Mouse (Mus musculus) heart, embryonic 16.5 days (tissue): ENCODE data around the gene Mfsd2a. TPM values are rescaled to one million over a fixed set of nuclear protein-coding genes. Genes with fewer than 3 reads are reported as not detected.
"Not testable (repeated sequence)": the region's sequence is repeated elsewhere in the genome, so short reads cannot be mapped to it uniquely, and the experiment has no call there.

ENCODE experiments used
- ATAC-seq: fragments of 200-750 bp; cut with Nextera tagmentation; replicated peaks from 2 replicates; pipeline ENCODE4 v1.8.0; 2017; ENCODE audit warnings: moderate number of reproducible peaks; ENCODE audit not compliant: insufficient read depth, low FRiP score; ENCODE audit errors: extremely low read depth
- H3K27ac ChIP-seq: fragments of 300-500 bp; sonication (generic); 2 replicates; pipeline ENCODE4 v1.5.1; 2014; ENCODE audit warnings: mild to moderate bottlenecking, low read length, control low read depth, moderate library complexity
- H3K27me3 ChIP-seq: fragments of 300-500 bp; sonication (generic); 2 replicates; pipeline ENCODE4 v1.6.1; 2014; ENCODE audit warnings: low read length, mixed read lengths; ENCODE audit not compliant: control insufficient read depth, insufficient read depth
- H3K36me3 ChIP-seq: fragments of 300-500 bp; sonication (generic); 2 replicates; pipeline ENCODE4 v1.6.1; 2014; ENCODE audit not compliant: control insufficient read depth, insufficient read depth
- H3K4me1 ChIP-seq: fragments of 300-500 bp; sonication (generic); 2 replicates; pipeline ENCODE4 v1.6.1; 2014; ENCODE audit warnings: low read length, mixed read lengths; ENCODE audit not compliant: control insufficient read depth, insufficient read depth
- H3K4me2 ChIP-seq: fragments of 300-500 bp; sonication (generic); 2 replicates; pipeline ENCODE4 v1.6.1; 2014; ENCODE audit warnings: low read depth, mild to moderate bottlenecking, control low read depth, low read length
- H3K4me3 ChIP-seq: fragments of 300-500 bp; sonication (generic); 2 replicates; pipeline ENCODE4 v1.5.1; 2014; ENCODE audit warnings: mild to moderate bottlenecking, control low read depth, low read length
- H3K9ac ChIP-seq: fragments of 300-500 bp; sonication (generic); 2 replicates; pipeline ENCODE4 v1.6.1; 2014; ENCODE audit warnings: low read length, control low read depth
- H3K9me3 ChIP-seq: fragments of 300-500 bp; sonication (generic); replicated peaks from 2 replicates; pipeline ENCODE4 v1.6.1; 2016; ENCODE audit warnings: low read length; ENCODE audit not compliant: control insufficient read depth
- WGBS: fragments of 180-500 bp; shearing (Covaris S2); extraction: QIAGEN DNeasy Blood & Tissue Kit; methylation state at CpG from one replicate; pipeline ENCODE4 v1.1.7; 2014; 5-methylcytosine and 5-hydroxymethylcytosine counted together
- polyA plus RNA-seq: library from polyadenylated mRNA; unstranded; fragments of >200 nt; fragmentation: Nextera tagmentation; extraction: Ambion mirVana; gene quantifications from 2 replicates; pipeline ENCODE4 v1.2.1, GENCODE M21; 2015

Mfsd2a gene
- polyA plus RNA-seq, 1 experiment from 2014 or later, result 0.80 TPM

DNA sequence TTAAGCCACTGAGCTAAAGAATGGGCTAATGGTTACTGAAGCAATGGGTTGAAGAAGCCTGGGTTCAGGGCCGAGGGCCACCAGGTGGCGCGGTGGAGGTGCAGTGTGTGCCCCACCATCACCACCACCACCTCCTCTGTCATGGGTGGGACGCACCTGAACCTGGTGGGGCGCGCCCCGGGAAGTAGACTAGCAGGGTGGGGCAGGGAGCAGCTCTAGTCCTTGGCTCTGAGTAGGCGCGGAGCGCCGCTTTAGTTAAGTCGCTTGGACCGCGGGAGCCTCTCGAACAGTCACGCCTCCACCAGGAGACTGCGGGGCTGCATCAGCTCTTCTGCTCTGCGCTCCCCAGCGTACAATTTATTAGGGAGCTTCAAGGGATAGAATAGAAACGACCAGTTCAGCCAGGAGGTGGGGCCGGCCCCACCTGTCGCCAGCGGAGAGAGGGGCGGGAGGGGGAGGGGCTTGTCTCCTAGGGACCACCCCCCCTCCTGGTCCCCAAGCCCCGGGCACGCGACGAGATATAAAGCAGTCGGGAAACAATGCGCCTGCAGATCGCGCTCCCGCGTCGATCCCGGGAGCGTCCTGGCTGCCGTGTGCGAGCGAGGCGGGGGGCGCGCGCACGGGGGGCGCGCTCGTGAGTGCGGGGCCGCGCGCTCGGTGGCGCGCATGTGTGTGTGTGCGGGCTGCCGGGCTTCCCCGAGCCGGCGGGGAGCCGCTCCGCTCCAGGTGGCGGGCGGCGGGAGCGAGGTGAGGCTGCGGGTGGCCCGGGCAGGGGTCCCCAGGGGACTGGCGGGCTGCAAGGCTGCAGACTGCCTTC is 34.6 kb upstream of the Mfsd2a start, which contains the start of gene Mycl:
Gene Mycl (plus strand): TSS at position 249 of the 817 bp plus-strand sequence.
- WGBS, result under 1% methylated on average over 68 of the region's 69 CpGs
- Histone ChIP-seq H3K4me2 (peak within 1 kb of the TSS; percentile 100), H3K27ac (no peak within 1 kb of the TSS), H3K9me3 (no peaks in the 10 kb centered on the region; the same call in 1 of the 2 replicates), H3K9ac (peak within 1 kb of the TSS; percentile 73), H3K27me3 (peaks cover 42% of the 10 kb centered on the region), H3K4me3 (peak within 1 kb of the TSS; percentile 76), H3K36me3 (no peaks in the 10 kb centered on the region), H3K4me1 (peaks cover 6% of the 10 kb centered on the region)
- peak; percentile 72 for ATAC-seq

- WGBS, result 62% methylated on average over 3 of the region's 3 CpGs
- ATAC-seq, result no peak
- Histone ChIP-seq H3K27ac (no peak overlapping the region), H3K4me1 (peaks cover 6% of the 10 kb centered on the region), H3K9me3 (no peaks in the 10 kb centered on the region; the same call in 1 of the 2 replicates), H3K4me2 (no peak overlapping the region), H3K9ac (no peak overlapping the region), H3K27me3 (peaks cover 11% of the 10 kb centered on the region), H3K36me3 (no peaks in the 10 kb centered on the region), H3K4me3 (no peak overlapping the region)
These were observed 31.3 kb upstream of the Mfsd2a start for GRCm38 (mm10) chr4:122992276-122992675.

DNA sequence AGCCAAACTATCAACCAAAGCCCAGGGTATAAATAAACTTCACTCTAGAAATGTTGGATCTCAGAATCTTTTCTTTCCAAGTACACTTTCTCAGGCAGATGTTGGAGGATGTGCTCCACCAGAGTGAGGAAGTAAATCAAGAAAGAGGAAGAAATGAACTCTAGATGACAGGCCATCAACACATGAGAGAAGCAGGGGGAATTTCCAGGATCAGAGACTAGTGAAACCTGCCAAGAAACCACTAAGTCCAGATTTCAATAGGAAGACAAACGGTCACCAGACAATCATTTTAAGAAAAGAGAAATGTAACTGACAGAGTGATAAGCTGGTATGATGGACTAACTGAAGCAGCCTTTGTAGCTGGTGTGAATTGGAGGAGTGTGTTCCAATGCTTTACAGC is 30.2 kb upstream of the Mfsd2a start:
- no peak for ATAC-seq
- Histone ChIP-seq H3K4me1 (no peaks in the 10 kb centered on the region; the same call in 1 of the 2 replicates), H3K9me3 (no peaks in the 10 kb centered on the region; the same call in 1 of the 2 replicates), H3K36me3 (no peaks in the 10 kb centered on the region), H3K4me2 (no peak overlapping the region), H3K27ac (no peak overlapping the region), H3K27me3 (peaks cover 6% of the 10 kb centered on the region; the same call in 1 of the 2 replicates), H3K4me3 (no peak overlapping the region), H3K9ac (no peak overlapping the region)
- 47% methylated on average over 1 of the region's 1 CpGs for WGBS

DNA sequence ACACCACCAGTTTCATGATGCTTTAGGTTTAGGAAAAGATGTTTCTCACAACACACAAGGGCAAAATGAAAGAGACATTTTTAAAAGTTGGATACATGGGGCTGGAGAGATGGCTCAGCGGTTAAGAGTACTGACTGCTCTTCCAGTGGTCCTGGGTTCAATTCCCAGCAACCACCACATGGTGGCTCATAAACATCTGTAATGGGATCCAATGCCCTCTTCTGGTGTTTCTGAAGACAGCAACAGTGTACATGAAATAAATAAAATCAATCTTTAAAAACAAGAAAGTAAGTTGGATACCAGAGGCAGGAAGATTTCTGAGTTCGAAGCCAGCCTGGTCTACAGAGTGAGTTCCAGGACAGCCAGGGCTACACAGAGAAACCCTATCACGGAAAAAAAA is 27.0 kb upstream of the Mfsd2a start:
- not testable (repeated sequence) for H3K36me3 ChIP-seq, H3K9ac ChIP-seq, ATAC-seq, H3K9me3 ChIP-seq, H3K4me2 ChIP-seq, H3K4me1 ChIP-seq, H3K4me3 ChIP-seq, H3K27ac ChIP-seq
- WGBS, result 59% methylated on average over 3 of the region's 3 CpGs
- H3K27me3 ChIP-seq, result peaks cover 14% of the 10 kb centered on the region

- no peaks in the 10 kb centered on the region for H3K36me3 ChIP-seq
- no peak overlapping the region for H3K27ac ChIP-seq
- peaks cover 16% of the 10 kb centered on the region for H3K27me3 ChIP-seq
- 33% methylated on average over 4 of the region's 4 CpGs for WGBS
- no peak for ATAC-seq
- H3K4me3 ChIP-seq, result no peak overlapping the region
- no peaks in the 10 kb centered on the region; the same call in 1 of the 2 replicates for H3K9me3 ChIP-seq
- no peaks in the 10 kb centered on the region for H3K4me1 ChIP-seq
- H3K9ac ChIP-seq, result no peak overlapping the region
- H3K4me2 ChIP-seq, result no peak overlapping the region
These were observed 26.4 kb upstream of the Mfsd2a start for GRCm38 (mm10) chr4:122987421-122987820.

- no peaks in the 10 kb centered on the region for H3K36me3 ChIP-seq
- peak; percentile 68 for ATAC-seq
- H3K27me3 ChIP-seq, result peaks cover 19% of the 10 kb centered on the region
- no peaks in the 10 kb centered on the region for H3K9me3 ChIP-seq
- H3K27ac ChIP-seq, result no peak overlapping the region
- 26% methylated on average over 8 of the region's 8 CpGs for WGBS
- no peak overlapping the region for H3K9ac ChIP-seq
- no peaks in the 10 kb centered on the region for H3K4me1 ChIP-seq
- H3K4me3 ChIP-seq, result no peak overlapping the region
- H3K4me2 ChIP-seq, result no peak overlapping the region
These were observed 24.1 kb upstream of the Mfsd2a start for GRCm38 (mm10) chr4:122985110-122985509.

GRCm38 (mm10) chr4:122983486-122984261 is 22.7 kb upstream of the Mfsd2a start:
- Histone ChIP-seq H3K9me3 (no peaks in the 10 kb centered on the region), H3K4me3 (peak overlapping the region; percentile 11; the same call in 1 of the 2 replicates), H3K4me2 (peak overlapping the region; percentile 15), H3K9ac (no peak overlapping the region), H3K27ac (no peak overlapping the region), H3K27me3 (peaks cover 19% of the 10 kb centered on the region), H3K36me3 (no peaks in the 10 kb centered on the region), H3K4me1 (no peaks in the 10 kb centered on the region)
- no peak; the same call in 1 of the 2 replicates for ATAC-seq
- WGBS, result 23% methylated on average over 17 of the region's 17 CpGs

DNA sequence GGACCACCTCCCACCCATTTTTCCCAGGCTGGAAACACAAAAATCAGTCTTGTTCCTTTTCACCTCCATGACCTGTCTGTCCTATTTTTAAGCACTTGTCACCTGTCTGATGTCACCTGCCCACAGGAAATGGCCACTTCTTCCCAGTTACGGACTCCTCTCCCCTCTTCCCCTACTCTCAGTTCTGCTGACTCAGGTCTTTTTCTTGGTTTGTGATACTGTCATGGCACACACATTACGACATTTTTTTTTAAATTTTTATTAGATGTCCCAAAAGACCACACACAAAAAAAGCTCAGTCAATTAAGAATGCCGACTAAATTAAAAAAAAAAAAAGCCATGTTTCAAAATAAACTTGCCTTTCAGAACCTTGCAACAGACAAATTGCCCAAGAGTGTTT is 21.5 kb upstream of the Mfsd2a start:
- H3K4me2 ChIP-seq, result no peak overlapping the region
- H3K27me3 ChIP-seq, result peaks cover 19% of the 10 kb centered on the region

GRCm38 (mm10) chr4:122981930-122982329 is 20.9 kb upstream of the Mfsd2a start:
- H3K9ac ChIP-seq, result no peak overlapping the region
- H3K27ac ChIP-seq, result no peak overlapping the region
- no peaks in the 10 kb centered on the region for H3K9me3 ChIP-seq
- ATAC-seq, result no peak
- H3K4me3 ChIP-seq, result no peak overlapping the region
- no peaks in the 10 kb centered on the region for H3K36me3 ChIP-seq
- H3K4me2 ChIP-seq, result no peak overlapping the region
- H3K27me3 ChIP-seq, result peaks cover 19% of the 10 kb centered on the region
- H3K4me1 ChIP-seq, result no peaks in the 10 kb centered on the region
- whole genome bisulfite sequencing, result 50% methylated on average over 3 of the region's 3 CpGs

More for the DNA sequence above, 21.5 kb upstream of the Mfsd2a start:
- no peak for ATAC-seq
- H3K4me3 ChIP-seq, result no peak overlapping the region
- no peaks in the 10 kb centered on the region for H3K4me1 ChIP-seq
- whole genome bisulfite sequencing, result 71% methylated on average over 3 of the region's 3 CpGs
- no peaks in the 10 kb centered on the region for H3K9me3 ChIP-seq
- no peak overlapping the region for H3K9ac ChIP-seq
- H3K27ac ChIP-seq, result no peak overlapping the region
- no peaks in the 10 kb centered on the region for H3K36me3 ChIP-seq
